Mouse (Mus musculus) embryonic fibroblast, embryonic 13.5 days (primary cell): ENCODE data around the gene Gm33543.

Experiments
- CTCF ChIP-seq: IDR thresholded peaks from 2 replicates; pipeline ENCODE4 v1.5.1; 2011; ENCODE audit warnings: mild to moderate bottlenecking, control low read depth, low read length, moderate library complexity, borderline replicate concordance; ENCODE audit not compliant: insufficient read depth
- POLR2A ChIP-seq: IDR thresholded peaks from 2 replicates; pipeline ENCODE4 v1.6.1; 2011; ENCODE audit warnings: low read depth, mild to moderate bottlenecking, control low read depth, low read length, moderate library complexity

DNA sequence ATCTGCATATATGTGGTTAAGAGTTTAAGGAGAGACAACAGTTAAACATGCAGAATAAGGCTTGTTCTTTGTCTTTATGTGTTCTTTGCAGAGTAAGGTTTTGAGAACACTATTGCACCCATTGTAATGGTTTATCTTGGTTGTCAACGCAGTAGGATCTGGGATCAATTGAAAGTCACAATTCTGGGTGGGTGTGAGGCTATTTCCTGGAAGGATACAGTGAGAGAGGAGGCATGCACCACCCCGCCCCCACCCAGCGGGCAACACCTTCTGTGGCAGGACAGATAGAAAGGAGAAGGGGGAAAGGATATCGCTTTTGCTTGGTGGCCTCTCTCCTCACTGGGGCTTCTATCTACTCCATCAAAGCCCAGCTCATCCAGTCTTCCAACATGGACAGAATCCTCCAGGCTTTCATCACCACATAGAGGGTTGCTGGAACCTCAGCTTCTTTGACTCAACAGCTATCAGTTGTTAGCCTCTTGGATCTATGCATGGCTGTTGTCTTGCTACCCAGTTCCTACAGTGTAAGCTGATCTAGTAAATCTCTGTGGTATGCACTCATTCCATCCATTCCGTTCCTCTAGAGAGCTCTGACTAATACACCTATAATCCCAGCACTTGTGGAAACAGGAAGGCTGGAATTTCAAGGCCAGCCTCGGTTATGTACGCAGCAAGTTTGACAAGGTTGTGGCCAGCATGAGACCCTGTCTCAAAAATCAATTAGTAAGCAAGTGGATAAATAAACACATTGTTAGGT, 41.2 kb upstream of the Gm33543 start:
- TF ChIP-seq CTCF: no peak
- TF ChIP-seq POLR2A: no peak
